Mouse (Mus musculus) T-cell, adult 2 months (primary cell): ENCODE measurements around the gene Tub.

Experiments used
- DNase-seq: peaks from one replicate; pipeline ENCODE4 v3.0.0; 2022; ENCODE audit warnings: low spot score

Tub gene

DNA sequence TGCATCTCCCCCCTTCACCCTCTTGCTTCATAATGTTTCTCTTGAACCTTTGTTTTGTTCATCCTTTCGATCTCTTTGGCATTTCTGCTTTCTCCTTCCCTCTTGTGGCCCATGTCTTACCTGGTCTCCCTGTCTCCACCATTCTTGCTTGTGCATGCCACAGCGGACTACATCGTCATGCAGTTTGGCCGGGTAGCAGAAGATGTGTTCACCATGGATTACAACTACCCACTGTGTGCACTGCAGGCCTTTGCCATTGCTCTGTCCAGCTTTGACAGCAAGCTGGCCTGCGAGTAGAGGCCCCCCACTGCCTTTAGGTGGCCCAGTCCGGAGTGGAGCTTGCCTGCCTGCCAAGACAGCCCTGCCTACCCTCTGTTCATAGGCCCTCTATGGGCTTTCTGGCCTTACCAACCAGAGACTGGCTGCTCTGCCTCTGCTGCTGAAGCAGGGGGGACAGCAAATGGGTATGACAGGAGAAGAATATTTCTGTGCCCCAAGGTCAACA, 79.9 kb downstream of the Tub start:
- no peak for DNase-seq

DNA sequence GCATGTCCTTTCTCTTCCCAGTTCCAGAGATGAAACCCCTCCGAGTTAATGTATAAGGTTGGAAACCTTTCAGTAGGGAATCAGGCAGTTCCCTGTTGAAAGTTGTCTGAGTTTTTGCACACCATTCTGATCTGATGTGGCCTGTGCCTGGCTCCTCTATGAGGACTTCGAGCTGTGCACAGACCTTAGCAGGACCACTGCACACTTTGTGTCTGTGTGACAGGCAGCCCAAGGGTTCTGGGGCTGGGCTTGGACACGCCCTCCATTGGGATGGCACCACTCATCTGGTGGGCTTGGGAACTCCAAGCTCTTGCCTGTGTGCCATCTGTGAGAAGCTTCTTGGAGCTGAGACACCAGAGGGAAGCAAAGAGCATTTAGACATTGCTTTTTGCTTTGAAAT, 81.2 kb downstream of the Tub start:
- DNase-seq: no peak

DNA sequence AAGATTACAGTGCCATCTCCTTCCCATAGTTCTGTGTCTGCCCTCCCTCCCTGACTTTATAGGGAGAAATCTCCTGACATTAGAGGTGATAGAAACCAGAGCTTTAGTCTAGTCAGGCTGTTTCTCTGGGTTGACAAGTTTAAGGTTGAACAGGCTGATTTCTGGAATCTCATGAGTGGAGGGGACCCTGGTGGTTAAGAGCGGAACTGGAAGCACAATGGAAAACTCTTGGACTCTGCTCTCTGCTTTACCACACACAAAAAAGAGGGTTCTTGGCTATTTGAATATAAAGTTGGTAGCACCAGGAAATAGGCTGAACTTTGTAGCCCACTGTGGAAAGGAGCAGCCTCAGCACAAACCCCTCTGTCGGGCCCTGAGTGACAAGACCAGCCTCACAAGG, 81.9 kb downstream of the Tub start:
- no peak for DNase-seq

DNA sequence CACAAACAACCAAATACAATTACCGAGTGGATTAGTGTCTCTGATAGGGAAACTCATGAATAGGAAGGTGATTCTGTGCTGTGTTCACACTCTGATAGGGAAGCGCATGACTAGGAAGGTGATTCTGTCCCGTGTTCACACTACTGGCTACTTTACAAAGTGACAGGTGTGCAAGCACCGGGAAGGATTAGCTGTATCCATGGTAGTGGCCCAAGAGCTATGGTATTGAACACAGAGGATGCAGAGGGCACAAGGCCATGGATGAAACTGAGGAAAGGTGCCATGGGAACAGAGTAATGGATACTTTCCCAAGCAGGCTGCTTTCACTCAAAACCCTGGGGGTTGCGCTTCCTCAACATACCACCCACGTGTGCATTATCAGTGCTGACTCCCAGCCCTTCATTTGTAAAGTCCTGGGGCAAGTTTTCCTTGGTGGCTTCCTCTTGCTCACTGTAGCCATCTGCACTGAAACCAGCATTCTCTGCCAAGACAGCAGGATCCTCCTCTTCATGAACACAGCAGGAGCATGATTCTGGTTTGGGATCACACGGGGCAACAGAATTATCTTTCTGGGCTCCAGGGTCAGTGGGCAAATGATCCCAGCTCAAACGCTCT, 88.1 kb downstream of the Tub start:
- no peak for DNase-seq

DNA sequence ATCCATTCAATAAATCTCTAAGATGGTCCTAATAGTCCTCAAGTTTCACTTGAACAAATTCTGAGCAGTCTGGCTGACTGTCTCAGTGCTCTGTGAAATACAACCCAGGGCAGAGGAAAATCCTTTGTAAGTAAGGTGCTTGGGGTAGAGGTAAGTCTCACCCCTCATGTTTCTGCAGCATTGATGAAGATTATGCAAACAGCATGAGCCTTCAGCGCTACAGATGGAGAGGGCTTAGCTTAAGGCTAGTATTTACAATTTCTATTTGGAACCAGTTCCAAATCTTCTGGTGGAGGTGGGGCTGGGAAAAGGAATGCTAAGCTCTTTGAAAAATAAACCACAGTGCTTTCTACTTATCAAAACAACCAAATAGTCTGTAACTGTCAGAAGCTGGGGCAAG, 88.8 kb downstream of the Tub start:
- DNase-seq: no peak

DNA sequence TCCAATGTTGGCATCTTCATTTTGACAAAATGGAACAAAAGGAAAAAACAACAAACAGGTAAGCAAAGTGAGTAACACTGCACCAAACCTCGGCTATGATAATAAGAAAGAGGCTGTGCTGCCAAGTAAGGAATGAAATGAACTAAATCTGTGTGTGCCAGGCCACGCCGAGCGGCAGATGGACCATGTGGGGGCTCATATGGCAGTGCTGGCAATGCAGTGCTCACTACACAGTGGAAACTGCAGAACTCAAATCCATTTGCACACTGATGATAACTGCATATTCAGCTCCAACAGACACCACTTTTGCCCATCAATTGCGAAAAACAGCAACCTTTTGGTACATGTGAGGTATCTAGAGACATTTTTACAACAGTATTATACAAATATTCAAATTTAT, 89.3 kb downstream of the Tub start:
- DNase-seq: no peak

DNA sequence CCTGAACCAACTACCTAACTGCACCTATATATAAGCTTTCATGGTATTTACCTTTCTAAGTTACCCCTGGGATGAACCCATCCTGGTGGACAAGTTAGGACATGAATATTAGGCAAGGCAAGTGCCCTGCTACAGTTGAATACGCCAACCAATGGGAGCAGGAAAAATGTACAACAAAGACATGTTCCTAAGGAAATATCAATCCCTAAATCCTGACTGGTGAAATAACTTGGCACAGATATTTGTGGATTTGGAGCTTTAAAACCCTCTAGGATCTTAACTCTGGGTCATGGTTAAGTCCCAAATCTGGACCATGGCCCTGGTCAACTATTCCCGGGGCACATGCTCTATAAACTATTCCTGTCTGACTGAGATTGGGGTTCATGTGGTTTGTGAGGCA, 95.7 kb downstream of the Tub start:
- no peak for DNase-seq

DNA sequence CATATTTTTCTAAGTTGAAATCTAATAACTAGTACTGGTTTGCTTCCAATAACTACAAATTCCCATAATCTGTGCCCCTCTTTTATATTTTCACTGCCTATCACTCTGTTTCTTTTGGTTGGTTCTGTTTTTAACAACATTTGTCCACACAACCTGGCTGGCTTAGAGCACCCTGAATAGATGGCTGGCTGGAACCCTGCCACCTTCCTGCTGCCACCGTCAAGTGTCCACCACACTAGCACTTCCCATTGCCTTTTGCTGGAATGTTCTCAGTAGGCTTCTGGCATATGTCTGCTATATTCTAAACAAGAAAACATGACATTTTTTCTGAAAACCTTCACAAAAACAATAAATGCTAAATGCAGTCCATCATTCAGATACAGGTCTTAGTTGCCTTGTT, 100.7 kb downstream of the Tub start:
- no peak for DNase-seq

DNA sequence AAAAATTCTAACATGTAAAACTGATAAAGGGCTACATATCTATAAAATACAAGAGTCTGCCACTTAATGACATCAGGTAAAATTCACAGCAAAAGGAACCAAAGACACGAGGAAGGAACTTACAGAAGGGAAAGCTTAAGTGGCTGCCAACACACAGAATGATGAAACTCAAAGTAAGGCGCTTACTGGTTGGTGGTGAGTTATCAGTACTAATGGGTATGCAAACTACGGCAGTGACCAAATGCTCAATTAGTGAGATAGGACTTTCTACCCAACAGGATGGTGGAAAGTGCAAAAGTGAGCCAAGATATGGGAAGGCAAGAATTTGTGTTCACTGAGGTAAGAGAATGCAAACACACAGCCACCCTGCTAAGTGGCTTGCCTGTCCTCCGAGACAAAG, 109.4 kb downstream of the Tub start:
- DNase-seq: no peak

DNA sequence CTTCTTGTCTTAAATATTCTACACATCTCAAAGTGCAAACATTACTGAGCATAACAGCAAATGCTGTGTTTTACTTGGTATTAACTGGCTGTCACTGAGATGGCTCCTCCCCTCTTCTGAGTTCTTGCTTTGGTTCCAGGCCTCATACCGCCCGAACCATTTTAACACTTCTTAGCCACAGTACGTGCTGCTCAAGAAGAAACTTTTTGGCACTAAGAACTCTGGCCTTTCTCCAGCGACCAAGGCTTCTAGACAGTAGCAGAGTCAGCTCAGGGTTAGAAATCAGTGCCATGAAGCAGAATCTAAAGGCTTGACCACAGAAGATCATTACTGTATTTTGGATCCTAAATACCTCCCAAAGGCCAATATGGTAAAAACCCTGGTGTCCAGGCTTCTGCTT, 119.5 kb downstream of the Tub start:
- no peak for DNase-seq

DNA sequence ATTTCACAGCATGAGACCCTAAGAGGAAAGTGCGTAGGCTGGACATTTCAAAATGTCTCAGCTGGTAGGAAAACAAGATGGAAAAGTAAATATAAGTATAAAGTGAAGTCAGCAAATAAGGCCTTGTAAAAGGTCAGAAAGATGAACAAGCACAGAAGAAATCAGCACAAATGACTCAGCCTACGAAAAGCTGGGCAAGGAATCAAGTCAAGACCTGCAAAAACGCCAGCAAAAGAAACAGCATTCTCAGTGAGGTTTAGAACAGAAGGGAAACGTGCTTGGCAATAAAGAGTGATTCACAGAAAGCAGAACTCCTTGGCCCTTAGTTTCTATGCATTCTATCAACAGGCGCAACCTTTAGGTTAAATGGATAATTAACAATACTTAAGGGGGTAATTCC, 122.2 kb downstream of the Tub start:
- DNase-seq: no peak

DNA sequence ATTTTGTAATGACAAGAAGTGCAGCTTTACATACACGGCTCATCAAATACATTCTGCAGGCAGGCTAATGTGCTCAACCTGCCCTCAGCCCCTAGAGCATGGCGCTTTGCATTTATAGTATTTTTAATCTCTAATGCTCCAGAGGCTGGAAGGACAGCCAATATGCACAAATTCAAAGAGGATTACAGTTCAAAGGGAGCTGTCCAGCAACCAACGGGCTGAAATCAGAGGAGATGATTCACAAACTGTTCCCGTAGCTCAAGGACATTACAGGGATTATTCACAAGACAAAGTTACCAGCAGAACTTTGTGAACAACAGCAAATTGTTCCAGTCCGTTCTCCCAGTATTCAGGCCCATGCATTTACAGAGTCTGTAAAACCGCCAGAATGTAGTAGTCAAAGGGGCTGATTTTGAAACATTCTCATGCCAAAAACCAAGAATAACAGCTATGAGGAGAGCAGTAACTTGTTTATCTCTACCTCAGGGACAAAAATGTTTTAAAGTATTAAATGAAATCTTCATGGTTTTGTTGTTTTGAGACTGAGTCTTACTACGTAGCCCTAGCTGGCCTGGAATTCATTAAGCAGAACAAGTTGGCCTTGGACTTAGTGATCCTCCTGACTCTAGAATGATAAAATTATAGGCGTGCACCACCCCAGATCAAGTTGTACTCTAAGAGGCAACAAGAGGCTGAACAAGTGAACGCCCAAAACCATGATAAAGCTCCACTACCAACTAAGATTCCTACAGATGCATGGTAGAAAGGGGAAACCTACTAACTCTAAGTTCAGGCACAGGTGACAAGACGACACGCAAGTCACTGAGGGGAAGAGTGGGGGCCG, 132.4 kb downstream of the Tub start:
- DNase-seq: no peak

DNA sequence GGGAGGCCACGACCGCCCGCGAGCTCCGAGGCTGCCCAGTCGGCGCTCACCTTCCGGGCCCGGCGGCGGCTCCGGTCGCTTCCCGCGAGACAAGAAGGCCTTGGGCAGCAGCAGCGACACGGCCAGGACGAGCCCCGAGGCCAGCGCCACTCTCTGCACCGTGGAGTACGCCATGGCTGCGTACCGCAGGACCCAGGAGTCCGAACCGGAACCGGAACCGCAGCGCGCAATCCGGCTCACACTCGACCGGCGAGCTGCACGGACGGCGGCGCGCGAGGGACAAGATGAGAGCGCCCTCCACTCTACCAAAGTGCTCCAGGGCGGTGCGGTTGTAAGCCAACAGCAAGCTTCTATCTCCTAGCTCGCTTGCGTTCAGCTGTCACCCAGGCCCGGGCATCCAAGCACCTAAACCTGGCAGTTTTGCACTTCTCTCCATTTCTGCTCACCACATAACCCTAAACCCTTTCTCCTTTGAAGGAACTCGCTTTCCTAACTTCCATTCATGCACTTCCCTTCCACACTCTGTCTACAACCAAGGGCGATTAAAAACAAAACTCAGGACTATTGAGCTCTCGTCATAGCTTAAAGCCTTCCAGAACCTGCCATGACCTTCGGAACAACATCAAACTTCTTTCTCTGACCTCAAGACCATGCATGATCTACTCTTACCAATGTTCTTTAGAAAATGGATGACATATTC, 133.1 kb downstream of the Tub start, which contains the start of gene Ric3:
TSS of gene Ric3 (minus strand) at position 219 of the 700 bp plus-strand sequence.
- DNase-seq: no peak

DNA sequence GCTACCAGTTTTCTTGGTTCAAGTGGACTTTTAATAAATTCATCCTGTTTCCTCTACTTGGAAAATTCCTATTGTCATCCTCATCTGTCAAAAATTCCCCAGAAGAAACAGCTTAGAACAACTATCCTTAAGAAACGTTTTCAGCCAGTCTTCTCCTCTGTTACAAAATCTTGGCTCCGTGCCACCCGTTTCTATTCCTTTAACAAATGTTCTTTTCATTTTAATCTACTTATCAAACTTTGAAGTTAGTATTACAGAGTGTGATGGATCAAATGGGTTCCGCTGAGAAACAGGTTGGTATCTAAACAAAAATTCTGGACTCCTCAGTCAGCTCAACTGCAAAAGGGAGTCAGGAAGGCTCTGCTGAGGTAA, 133.7 kb downstream of the Tub start:
- DNase-seq: no peak
